Mouse (Mus musculus) forebrain, postnatal 0 days (tissue): ENCODE results near the gene Gdf10. TPM values are rescaled to one million over a fixed set of nuclear protein-coding genes. Genes with fewer than 3 reads are reported as not detected.

ENCODE experiments used
- ATAC-seq: fragments of 200-750 bp; cut with Nextera tagmentation; 2 replicates; pipeline ENCODE4 v1.8.0; 2017; ENCODE audit warnings: mild to moderate bottlenecking, moderate library complexity
- DNase-seq: peaks from one replicate; pipeline ENCODE4 v3.0.0-alpha.2; 2015
- H3K27ac ChIP-seq: fragments of 300-500 bp; sonication (generic); 2 replicates; pipeline ENCODE4 v1.5.1; 2014; ENCODE audit warnings: low read depth, mild to moderate bottlenecking, antibody characterized with exemption, low read length, moderate library complexity, mixed read lengths
- H3K27me3 ChIP-seq: fragments of 300-500 bp; sonication (generic); 2 replicates; pipeline ENCODE4 v1.6.1; 2014; ENCODE audit warnings: mild to moderate bottlenecking, low read length, mixed read lengths; ENCODE audit not compliant: insufficient read depth
- H3K36me3 ChIP-seq: fragments of 300-500 bp; sonication (generic); 2 replicates; pipeline ENCODE4 v1.6.1; 2014; ENCODE audit warnings: mild to moderate bottlenecking, moderate library complexity; ENCODE audit not compliant: insufficient read depth
- H3K4me1 ChIP-seq: fragments of 300-500 bp; sonication (generic); 2 replicates; pipeline ENCODE4 v1.6.1; 2014; ENCODE audit warnings: antibody characterized with exemption; ENCODE audit not compliant: insufficient read depth
- H3K4me2 ChIP-seq: fragments of 300-500 bp; sonication (generic); 2 replicates; pipeline ENCODE4 v1.6.1; 2014; ENCODE audit warnings: low read depth, mild to moderate bottlenecking, moderate library complexity
- H3K4me3 ChIP-seq: fragments of 300-500 bp; sonication (generic); 2 replicates; pipeline ENCODE4 v1.5.1; 2014; ENCODE audit warnings: low read depth, low read length, mixed read lengths
- H3K9ac ChIP-seq: fragments of 300-500 bp; sonication (generic); 2 replicates; pipeline ENCODE4 v1.6.1; 2014; ENCODE audit warnings: mild to moderate bottlenecking
- H3K9me3 ChIP-seq: fragments of 300-500 bp; sonication (generic); 2 replicates; pipeline ENCODE4 v1.6.1; 2016; ENCODE audit warnings: low read length
- CTCF ChIP-seq: sonication (generic); IDR thresholded peaks from 2 replicates; pipeline ENCODE4 v1.5.1; 2016; ENCODE audit warnings: antibody characterized with exemption, control low read depth, low read depth
- WGBS: fragments of 180-500 bp; shearing (Covaris S2); extraction: QIAGEN DNeasy Blood & Tissue Kit; methylation state at CpG from one replicate; pipeline ENCODE4 v1.1.7; 2014; 5-methylcytosine and 5-hydroxymethylcytosine counted together
- polyA plus RNA-seq: library from polyadenylated mRNA; unstranded; fragments of >200 nt; fragmentation: Nextera tagmentation; extraction: Ambion mirVana; gene quantifications from 2 replicates; pipeline ENCODE4 v1.2.1, GENCODE M21; 2015
- total RNA-seq: library from RNA; depleted of rRNA; stranded (reverse); fragments of >200 nt; gene quantifications from 2 replicates; pipeline ENCODE4 v1.2.3, GENCODE M21; 2014

Gene Gdf10
- total and polyA plus RNA-seq, 2 experiments from 2014 or later, result 8.8 to 9.6 TPM

GRCm38 (mm10) chr14:33888387-33889035, 34.9 kb upstream of the Gdf10 start:
- ATAC-seq, result peak; percentile 27
- TF ChIP-seq CTCF, result no peak
- Histone ChIP-seq H3K36me3 (no peaks in the 10 kb centered on the region), H3K27ac (no peak overlapping the region), H3K4me2 (no peak overlapping the region), H3K27me3 (no peaks in the 10 kb centered on the region), H3K9ac (no peak overlapping the region), H3K9me3 (no peaks in the 10 kb centered on the region), H3K4me3 (no peak overlapping the region), H3K4me1 (no peaks in the 10 kb centered on the region)
- WGBS, result 68% methylated on average over 11 of the region's 11 CpGs
- no peak for DNase-seq

GRCm38 (mm10) chr14:33889971-33890370, 33.4 kb upstream of the Gdf10 start:
- ATAC-seq (no peak), DNase-seq (no peak)
- 86% methylated on average over 3 of the region's 3 CpGs for WGBS
- no peak for TF ChIP-seq CTCF
- Histone ChIP-seq H3K9me3 (no peaks in the 10 kb centered on the region), H3K27me3 (no peaks in the 10 kb centered on the region), H3K27ac (no peak overlapping the region), H3K36me3 (no peaks in the 10 kb centered on the region), H3K4me3 (no peak overlapping the region), H3K4me2 (no peak overlapping the region), H3K4me1 (no peaks in the 10 kb centered on the region), H3K9ac (no peak overlapping the region)

GRCm38 (mm10) chr14:33891507-33891906, 31.9 kb upstream of the Gdf10 start:
- Histone ChIP-seq H3K27ac (no peak overlapping the region), H3K9ac (no peak overlapping the region), H3K4me1 (no peaks in the 10 kb centered on the region), H3K9me3 (no peaks in the 10 kb centered on the region), H3K27me3 (no peaks in the 10 kb centered on the region), H3K4me3 (no peak overlapping the region), H3K4me2 (no peak overlapping the region), H3K36me3 (no peaks in the 10 kb centered on the region)
- no peak for ATAC-seq
- no peak for TF ChIP-seq CTCF
- 71% methylated on average over 3 of the region's 3 CpGs for WGBS
- DNase-seq, result no peak

- TF ChIP-seq CTCF, result no peak
- 70% methylated on average over 5 of the region's 5 CpGs for WGBS
- Histone ChIP-seq H3K4me3 (no peak overlapping the region), H3K4me2 (no peak overlapping the region), H3K27ac (no peak overlapping the region), H3K36me3 (no peaks in the 10 kb centered on the region), H3K9ac (no peak overlapping the region), H3K9me3 (no peaks in the 10 kb centered on the region), H3K27me3 (no peaks in the 10 kb centered on the region), H3K4me1 (no peaks in the 10 kb centered on the region)
- ATAC-seq, result peak; percentile 54
- DNase-seq, result peak; percentile 59
Observed at GRCm38 (mm10) chr14:33895777-33896176, 27.6 kb upstream of the Gdf10 start.

- no peak; the same call in 1 of the 2 replicates for ATAC-seq
- Histone ChIP-seq H3K9ac (no peak overlapping the region), H3K27me3 (no peaks in the 10 kb centered on the region), H3K9me3 (no peaks in the 10 kb centered on the region), H3K27ac (no peak overlapping the region), H3K36me3 (no peaks in the 10 kb centered on the region), H3K4me3 (no peak overlapping the region), H3K4me1 (no peaks in the 10 kb centered on the region), H3K4me2 (no peak overlapping the region)
- TF ChIP-seq CTCF, result no peak
- DNase-seq, result no peak
- WGBS, result 31% methylated on average over 9 of the region's 9 CpGs
Observed at GRCm38 (mm10) chr14:33896628-33897300, 26.6 kb upstream of the Gdf10 start.

- H3K27me3 ChIP-seq, result no peaks in the 10 kb centered on the region
- DNase-seq (no peak), ATAC-seq (no peak)
- H3K4me1 ChIP-seq, result no peaks in the 10 kb centered on the region
- no peak overlapping the region for H3K4me2 ChIP-seq
- H3K27ac ChIP-seq, result no peak overlapping the region
- no peaks in the 10 kb centered on the region for H3K36me3 ChIP-seq
- no peaks in the 10 kb centered on the region for H3K9me3 ChIP-seq
- 90% methylated on average over 4 of the region's 4 CpGs for WGBS
- H3K4me3 ChIP-seq, result no peak overlapping the region
- TF ChIP-seq CTCF, result no peak
- no peak overlapping the region for H3K9ac ChIP-seq
Observed at GRCm38 (mm10) chr14:33902783-33903182, 20.6 kb upstream of the Gdf10 start.

- no peaks in the 10 kb centered on the region for H3K36me3 ChIP-seq
- TF ChIP-seq CTCF, result no peak
- DNase-seq, result no peak
- no peaks in the 10 kb centered on the region for H3K9me3 ChIP-seq
- WGBS, result 83% methylated on average over 1 of the region's 1 CpGs
- H3K9ac ChIP-seq, result no peak overlapping the region
- no peak for ATAC-seq
- H3K4me1 ChIP-seq, result no peaks in the 10 kb centered on the region
- H3K27ac ChIP-seq, result no peak overlapping the region
- no peak overlapping the region for H3K4me3 ChIP-seq
- H3K27me3 ChIP-seq, result no peaks in the 10 kb centered on the region
- H3K4me2 ChIP-seq, result no peak overlapping the region
Observed at GRCm38 (mm10) chr14:33903199-33903598, 20.2 kb upstream of the Gdf10 start.
